Mouse (Mus musculus): Measurements from ENCODE around the gene Kcne3. TPM values are rescaled to one million over a fixed set of nuclear protein-coding genes. Genes with fewer than 3 reads are reported as not detected.

The Kcne3 gene
- not detected for polyA plus RNA-seq (2017; shearing (Covaris generic))

DNA sequence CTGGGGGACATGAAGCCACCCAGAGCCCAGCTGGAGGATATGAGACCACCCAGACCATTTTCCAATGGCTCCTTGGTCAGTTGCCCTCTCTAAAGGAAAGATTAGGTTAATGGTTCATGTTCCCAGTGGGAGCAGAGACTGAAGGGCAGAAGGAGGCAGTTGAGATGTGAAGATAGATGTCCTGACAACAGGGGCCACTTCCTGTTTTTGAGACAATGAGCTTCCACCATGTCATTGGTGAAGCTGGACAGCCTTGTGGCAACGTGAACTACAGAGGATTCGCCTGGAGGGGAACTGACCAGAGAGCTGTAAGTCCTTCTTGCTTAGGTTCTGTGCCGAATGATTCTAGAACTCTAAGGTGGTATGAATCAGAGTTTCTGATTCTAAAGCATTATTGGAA is at the start of gene Kcne3:
Gene Kcne3, plus strand, starts transcription at position 234 of the 400 bp plus-strand sequence.

DNA sequence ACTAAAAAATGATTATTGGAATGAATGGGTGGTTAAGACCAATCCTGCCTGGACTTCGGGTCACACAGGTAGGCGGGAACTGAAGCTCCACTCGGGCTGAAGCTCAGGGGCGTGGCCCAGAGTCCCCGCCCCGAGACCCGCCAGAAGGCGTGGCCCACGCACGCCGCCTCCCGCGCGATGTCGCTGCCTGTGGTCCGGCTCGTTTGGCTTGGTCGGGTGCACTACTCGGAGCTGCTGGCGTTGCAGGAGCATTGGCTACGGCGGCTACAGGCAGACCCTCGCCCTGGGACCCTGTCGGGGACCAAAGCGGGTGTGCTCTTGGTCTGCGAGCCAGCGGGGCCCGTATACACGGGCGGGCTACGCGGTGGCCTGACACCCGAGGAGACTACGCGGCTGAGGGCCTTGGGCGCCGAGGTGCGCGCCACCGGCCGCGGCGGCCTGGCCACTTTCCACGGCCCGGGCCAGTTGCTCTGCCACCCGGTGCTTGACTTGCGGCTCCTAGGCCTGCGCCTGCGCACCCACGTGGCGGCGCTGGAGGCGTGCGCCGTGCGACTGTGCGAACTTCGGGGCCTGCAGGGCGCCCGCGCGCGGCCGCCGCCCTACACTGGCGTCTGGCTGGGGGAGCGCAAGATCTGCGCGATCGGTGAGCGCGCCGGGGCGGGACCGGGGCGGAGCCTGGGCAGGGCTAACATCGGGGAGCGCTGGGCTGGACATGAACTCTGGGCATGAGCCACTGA is 17.0 kb upstream of the Kcne3 start, which contains the start of gene Lipt2:
Gene Lipt2, plus strand, starts transcription at position 173 of the 737 bp plus-strand sequence.

DNA sequence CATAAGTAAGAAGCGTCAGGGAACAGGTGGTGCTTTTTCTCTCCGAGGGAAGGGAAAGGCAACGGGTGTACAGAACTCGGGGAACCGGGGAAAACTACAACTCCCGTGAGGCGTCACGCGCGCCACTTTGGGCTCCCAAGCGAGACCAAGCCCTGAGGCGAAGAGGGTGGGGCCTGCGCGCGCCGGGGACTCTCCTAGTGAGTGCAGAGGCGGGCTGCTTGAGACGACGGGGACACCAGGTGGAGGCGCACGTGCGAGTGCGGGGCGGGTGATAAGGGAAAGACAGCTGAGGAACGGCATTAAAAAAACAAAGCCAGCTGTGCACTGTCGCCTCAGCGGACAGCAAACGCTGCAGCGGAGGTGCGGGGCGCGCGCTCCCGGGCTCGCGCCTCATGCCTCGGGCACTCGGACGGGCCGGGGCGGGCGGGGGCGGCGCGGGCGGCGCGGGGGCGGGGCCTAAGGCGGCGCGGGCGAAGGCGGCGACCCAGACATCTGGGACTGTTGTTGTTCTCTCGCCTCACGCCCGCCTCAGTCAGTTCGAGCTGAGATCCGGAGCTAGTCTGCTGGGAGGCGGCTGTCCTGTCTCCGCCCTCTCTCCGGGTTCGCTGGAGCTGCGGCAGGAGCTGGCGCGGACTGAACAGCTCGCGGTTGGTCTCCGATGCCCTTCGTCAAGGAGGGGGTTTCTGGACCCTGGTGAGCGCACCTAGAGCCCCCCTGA is 51.0 kb downstream of the Kcne3 start, which contains the start of gene Pgm2l1:
Gene Pgm2l1, plus strand, starts transcription at position 237 of the 718 bp plus-strand sequence.

Other genes with a start within 250 kb of the Kcne3 start
- 9.3 TPM for gene Rnf169, start 196.1 kb upstream of the Kcne3 start, polyA plus RNA-seq (2017; shearing (Covaris generic))
- not detected for gene Chrdl2, start 170.3 kb upstream of the Kcne3 start, polyA plus RNA-seq (2017; shearing (Covaris generic))
- 28.1 TPM for gene Pold3, start 54.9 kb upstream of the Kcne3 start, polyA plus RNA-seq (2017; shearing (Covaris generic))
- gene Lipt2, start 17.2 kb upstream of the Kcne3 start, polyA plus RNA-seq (2017; shearing (Covaris generic)): 2.2 TPM
- gene Pgm2l1, start 50.9 kb downstream of the Kcne3 start, polyA plus RNA-seq (2017; shearing (Covaris generic)): 13.7 TPM
- gene P4ha3, start 109.0 kb downstream of the Kcne3 start, polyA plus RNA-seq (2017; shearing (Covaris generic)): not detected
- gene C2cd3, start 195.7 kb downstream of the Kcne3 start, polyA plus RNA-seq (2017; shearing (Covaris generic)): 47.6 TPM
- 37.8 TPM for gene Ppme1, start 195.8 kb downstream of the Kcne3 start, polyA plus RNA-seq (2017; shearing (Covaris generic))